Mouse (Mus musculus) heart, embryonic 13.5 days (tissue): ENCODE measurements around the gene Cdadc1. TPM values are rescaled to one million over a fixed set of nuclear protein-coding genes. Genes with fewer than 3 reads are reported as not detected.

Source experiments
- ATAC-seq: fragments of 200-750 bp; cut with Nextera tagmentation; 2 replicates; pipeline ENCODE4 v1.8.0; 2017; ENCODE audit warnings: moderate TSS enrichment; ENCODE audit not compliant: insufficient number of reproducible peaks, low FRiP score, low TSS enrichment; ENCODE audit errors: extremely low read depth
- H3K27ac ChIP-seq: fragments of 300-500 bp; sonication (generic); replicated peaks from 2 replicates; pipeline ENCODE4 v1.5.1; 2015; ENCODE audit warnings: moderate library complexity, mild to moderate bottlenecking, inconsistent platforms
- H3K27me3 ChIP-seq: fragments of 300-500 bp; sonication (generic); replicated peaks from 2 replicates; pipeline ENCODE4 v1.6.1; 2015; ENCODE audit warnings: mild to moderate bottlenecking, inconsistent platforms
- H3K36me3 ChIP-seq: fragments of 300-500 bp; sonication (generic); 2 replicates; pipeline ENCODE4 v1.6.1; 2015; ENCODE audit warnings: mild to moderate bottlenecking, inconsistent platforms
- H3K4me1 ChIP-seq: fragments of 300-500 bp; sonication (generic); 2 replicates; pipeline ENCODE4 v1.6.1; 2015; ENCODE audit warnings: inconsistent platforms
- H3K4me2 ChIP-seq: fragments of 300-500 bp; sonication (generic); 2 replicates; pipeline ENCODE4 v1.6.1; 2015; ENCODE audit warnings: inconsistent platforms, mild to moderate bottlenecking, moderate library complexity
- H3K4me3 ChIP-seq: fragments of 300-500 bp; sonication (generic); 2 replicates; pipeline ENCODE4 v1.5.1; 2015; ENCODE audit warnings: moderate library complexity, mild to moderate bottlenecking, inconsistent platforms
- H3K9ac ChIP-seq: fragments of 300-500 bp; sonication (generic); 2 replicates; pipeline ENCODE4 v1.6.1; 2015; ENCODE audit warnings: inconsistent platforms, mild to moderate bottlenecking, moderate library complexity
- H3K9me3 ChIP-seq: fragments of 300-500 bp; sonication (generic); 2 replicates; pipeline ENCODE4 v1.6.1; 2016; ENCODE audit warnings: inconsistent platforms
- WGBS: fragments of 180-500 bp; shearing (Covaris S2); methylation state at CpG from one replicate; pipeline ENCODE4 v1.1.7; 2015; ENCODE audit warnings: mixed read lengths; 5-methylcytosine and 5-hydroxymethylcytosine counted together
- polyA plus RNA-seq: library from polyadenylated mRNA; unstranded; fragments of >200 nt; fragmentation: Nextera tagmentation; extraction: Ambion mirVana; gene quantifications from 2 replicates; pipeline ENCODE4 v1.2.1, GENCODE M21; 2015

Gene Cdadc1
- polyA plus RNA-seq, 1 experiment from 2014 or later, result 26.0 TPM

DNA sequence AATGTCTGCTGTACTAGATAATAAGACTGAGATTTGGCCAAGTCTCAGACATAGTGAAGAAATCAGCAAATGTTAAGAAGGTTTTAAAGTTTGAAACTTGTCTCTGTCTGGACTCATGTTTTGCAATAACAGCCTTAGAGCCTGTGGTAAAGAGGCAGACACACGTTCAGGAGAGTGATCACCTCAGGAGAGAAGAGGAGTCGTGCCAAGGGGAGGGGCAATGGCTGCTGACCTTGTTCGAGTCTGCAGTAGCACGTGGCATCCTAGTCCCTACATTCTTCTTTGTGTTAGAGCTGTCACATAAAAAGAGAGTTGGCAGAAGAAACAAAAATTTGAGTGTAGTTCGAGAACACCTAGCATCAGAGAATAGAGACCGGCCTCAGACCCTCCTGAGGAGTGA, 57.0 kb downstream of the Cdadc1 start:
- no peak overlapping the region for H3K27ac ChIP-seq
- H3K9me3 ChIP-seq, result no peaks in the 10 kb centered on the region
- no peaks in the 10 kb centered on the region for H3K27me3 ChIP-seq
- H3K36me3 ChIP-seq, result peaks cover 16% of the 10 kb centered on the region
- WGBS, result 75% methylated on average over 6 of the region's 6 CpGs
- no peak overlapping the region for H3K4me2 ChIP-seq
- H3K9ac ChIP-seq, result no peak overlapping the region
- no peak for ATAC-seq
- H3K4me1 ChIP-seq, result no peaks in the 10 kb centered on the region
- H3K4me3 ChIP-seq, result no peak overlapping the region

DNA sequence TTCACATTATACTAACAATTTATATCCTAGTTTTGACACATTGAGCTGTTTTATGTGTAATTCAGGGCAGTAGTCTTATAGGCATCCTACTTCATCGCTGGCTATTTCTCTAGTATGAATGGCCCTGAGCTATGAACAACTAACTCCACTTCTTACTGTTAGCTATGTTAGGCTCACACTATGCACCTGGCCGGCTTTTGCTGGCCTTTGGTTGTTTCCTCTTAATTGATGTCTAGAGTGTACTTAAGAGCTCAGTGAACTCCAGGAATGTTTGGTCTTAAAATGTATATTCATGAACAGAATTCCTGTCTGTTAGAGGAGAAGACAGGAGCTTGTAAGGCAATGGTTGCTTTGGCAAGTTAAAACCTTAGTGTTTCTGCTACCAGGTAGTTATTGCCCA, 57.5 kb downstream of the Cdadc1 start:
- H3K9me3 ChIP-seq, result no peaks in the 10 kb centered on the region
- no peaks in the 10 kb centered on the region for H3K4me1 ChIP-seq
- H3K4me3 ChIP-seq, result no peak overlapping the region
- no peak overlapping the region for H3K27ac ChIP-seq
- peaks cover 16% of the 10 kb centered on the region for H3K36me3 ChIP-seq
- 84% methylated on average over 2 of the region's 2 CpGs for WGBS
- no peak overlapping the region for H3K9ac ChIP-seq
- no peaks in the 10 kb centered on the region for H3K27me3 ChIP-seq
- no peak for ATAC-seq
- no peak overlapping the region for H3K4me2 ChIP-seq

- 86% methylated on average over 4 of the region's 4 CpGs for WGBS
- no peak overlapping the region for H3K27ac ChIP-seq
- no peak overlapping the region for H3K4me2 ChIP-seq
- H3K4me3 ChIP-seq, result no peak overlapping the region
- no peak overlapping the region for H3K9ac ChIP-seq
- H3K4me1 ChIP-seq, result no peaks in the 10 kb centered on the region
- peaks cover 16% of the 10 kb centered on the region for H3K36me3 ChIP-seq
- ATAC-seq, result no peak
- no peaks in the 10 kb centered on the region for H3K9me3 ChIP-seq
- H3K27me3 ChIP-seq, result no peaks in the 10 kb centered on the region
Observed at GRCm38 (mm10) chr14:59537829-59538432, 59.8 kb downstream of the Cdadc1 start.

DNA sequence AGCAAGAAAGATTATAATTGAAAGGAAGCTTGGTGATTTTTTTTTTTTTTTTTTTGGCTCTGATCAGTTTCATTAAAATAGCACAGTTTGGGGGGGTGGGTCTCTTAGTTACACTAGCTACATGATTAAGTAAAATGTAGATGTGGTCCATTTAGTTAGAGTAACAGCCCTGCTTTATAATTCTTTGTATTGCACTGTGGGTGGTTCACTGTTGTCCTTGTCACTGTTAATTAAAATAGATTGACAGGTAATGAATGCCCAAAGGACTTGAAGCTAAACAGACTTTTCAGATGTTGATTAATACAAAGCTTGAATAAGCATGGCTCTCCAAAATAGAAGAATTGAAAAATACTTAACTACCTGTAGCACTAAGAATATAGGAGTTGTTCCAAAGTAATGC, 63.9 kb downstream of the Cdadc1 start:
- no peaks in the 10 kb centered on the region for H3K9me3 ChIP-seq

DNA sequence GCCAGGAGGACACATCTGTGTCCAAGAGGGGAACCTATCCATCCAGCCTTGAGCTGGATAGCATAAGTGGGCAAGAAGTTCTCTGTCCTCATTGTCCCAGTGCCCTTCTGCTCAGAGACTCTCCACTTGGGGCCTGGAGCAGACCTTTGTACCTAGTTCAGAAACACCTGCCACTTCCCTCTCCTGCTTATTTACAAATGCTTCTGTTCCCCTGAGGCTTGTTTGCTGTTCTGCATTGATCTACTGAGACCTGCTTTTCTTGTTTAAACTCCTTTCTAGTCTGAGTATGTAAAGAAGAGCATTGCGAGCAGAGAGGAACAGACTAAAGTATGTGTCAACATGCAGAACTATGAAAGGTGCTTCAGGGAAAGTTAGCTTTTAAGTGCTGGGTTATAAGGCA, 64.8 kb downstream of the Cdadc1 start:
- Histone ChIP-seq H3K4me3 (no peak overlapping the region), H3K27ac (no peak overlapping the region), H3K4me1 (peaks cover 4% of the 10 kb centered on the region; the same call in 1 of the 2 replicates), H3K4me2 (no peak overlapping the region), H3K9me3 (no peaks in the 10 kb centered on the region), H3K36me3 (no peaks in the 10 kb centered on the region), H3K9ac (no peak overlapping the region), H3K27me3 (no peaks in the 10 kb centered on the region)
- 71% methylated on average over 1 of the region's 1 CpGs for WGBS
- no peak for ATAC-seq

More for the DNA sequence above, 63.9 kb downstream of the Cdadc1 start:
- H3K27ac ChIP-seq, result no peak overlapping the region
- H3K9ac ChIP-seq, result no peak overlapping the region
- no peaks in the 10 kb centered on the region for H3K27me3 ChIP-seq
- ATAC-seq, result no peak
- peaks cover under 1% of the 10 kb centered on the region; the same call in 1 of the 2 replicates for H3K36me3 ChIP-seq
- no peak overlapping the region for H3K4me2 ChIP-seq
- peaks cover 4% of the 10 kb centered on the region; the same call in 1 of the 2 replicates for H3K4me1 ChIP-seq
- no peak overlapping the region for H3K4me3 ChIP-seq

- H3K9ac ChIP-seq, result no peak overlapping the region
- H3K4me3 ChIP-seq, result no peak overlapping the region
- no peak overlapping the region for H3K4me2 ChIP-seq
- H3K9me3 ChIP-seq, result no peaks in the 10 kb centered on the region
- 71% methylated on average over 1 of the region's 1 CpGs for WGBS
- H3K27ac ChIP-seq, result no peak overlapping the region
- ATAC-seq, result no peak
- no peaks in the 10 kb centered on the region; the same call in 1 of the 2 replicates for H3K36me3 ChIP-seq
- H3K4me1 ChIP-seq, result peaks cover 4% of the 10 kb centered on the region; the same call in 1 of the 2 replicates
- no peaks in the 10 kb centered on the region for H3K27me3 ChIP-seq
Observed at GRCm38 (mm10) chr14:59530801-59531200, 67.0 kb downstream of the Cdadc1 start.

GRCm38 (mm10) chr14:59525843-59526242, 71.9 kb downstream of the Cdadc1 start:
- no peak overlapping the region for H3K4me3 ChIP-seq
- 73% methylated on average over 5 of the region's 5 CpGs for WGBS
- H3K9ac ChIP-seq, result no peak overlapping the region
- no peaks in the 10 kb centered on the region for H3K9me3 ChIP-seq
- no peaks in the 10 kb centered on the region for H3K27me3 ChIP-seq
- peaks cover 3% of the 10 kb centered on the region; the same call in 1 of the 2 replicates for H3K4me1 ChIP-seq
- H3K36me3 ChIP-seq, result no peaks in the 10 kb centered on the region; the same call in 1 of the 2 replicates
- H3K4me2 ChIP-seq, result no peak overlapping the region
- no peak for ATAC-seq
- no peak overlapping the region for H3K27ac ChIP-seq

DNA sequence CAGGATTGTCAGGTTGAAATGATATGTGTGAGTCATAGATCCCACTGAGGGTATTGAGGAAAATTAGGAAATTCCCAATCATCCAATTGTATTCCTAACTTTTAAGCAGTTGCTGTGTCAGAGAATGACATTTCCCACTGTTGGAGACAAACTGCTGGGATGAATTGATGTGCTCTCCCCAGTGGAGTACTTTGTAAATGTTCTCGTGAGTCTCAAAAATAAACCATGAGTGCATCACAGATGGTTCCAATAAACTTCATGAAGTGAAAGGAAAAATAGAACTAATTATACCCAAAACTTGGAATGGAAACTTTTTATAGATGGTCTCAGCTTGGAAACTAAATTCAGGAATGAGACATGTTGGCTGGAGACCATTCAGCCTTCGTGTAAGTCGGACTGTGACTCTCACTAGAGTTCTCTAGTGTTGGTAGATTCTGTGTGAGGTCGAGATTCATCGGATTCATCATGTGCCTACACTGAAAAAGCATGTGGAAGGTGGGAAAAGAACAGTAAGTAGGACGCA, 83.8 kb downstream of the Cdadc1 start:
- Histone ChIP-seq H3K4me3 (no peak overlapping the region), H3K4me2 (no peak overlapping the region), H3K27me3 (no peaks in the 10 kb centered on the region), H3K9me3 (no peaks in the 10 kb centered on the region), H3K36me3 (peaks cover 6% of the 10 kb centered on the region; the same call in 1 of the 2 replicates), H3K27ac (no peak overlapping the region), H3K4me1 (peaks cover 3% of the 10 kb centered on the region; the same call in 1 of the 2 replicates), H3K9ac (no peak overlapping the region)
- 81% methylated on average over 6 of the region's 6 CpGs for WGBS
- ATAC-seq, result no peak

Other genes starting within 250 kb of the Cdadc1 start
- 1.8 and 2.0 TPM in 2 replicates for gene Phf11d, start 232.5 kb downstream of the Cdadc1 start, polyA plus RNA-seq
- 0.29 and 0.41 TPM in 2 replicates for gene Phf11c, start 202.6 kb downstream of the Cdadc1 start, polyA plus RNA-seq
- 8.0 and 8.5 TPM in 2 replicates for gene Setdb2, start 157.1 kb downstream of the Cdadc1 start, polyA plus RNA-seq
- gene Cab39l, start 157.0 kb downstream of the Cdadc1 start, polyA plus RNA-seq, result 22.7 and 25.2 TPM in 2 replicates
- 9.1 and 10.8 TPM in 2 replicates for gene Shisa2, start 27.3 kb upstream of the Cdadc1 start, polyA plus RNA-seq